Mouse (Mus musculus) olfactory bulb, adult 2 months (tissue): ENCODE measurements around the gene Paqr9.

Experiments
- CTCF ChIP-seq: fragments of 200-500 bp; IDR thresholded peaks from 2 replicates; pipeline ENCODE4 v1.5.1; 2012; ENCODE audit warnings: low read depth, mild to moderate bottlenecking, low read length, moderate library complexity; ENCODE audit not compliant: insufficient read depth
- POLR2A ChIP-seq: fragments of 200-500 bp; IDR thresholded peaks from 2 replicates; pipeline ENCODE4 v1.6.1; 2012; ENCODE audit warnings: mild to moderate bottlenecking, low read depth, low read length, moderate library complexity; ENCODE audit not compliant: insufficient read depth

DNA sequence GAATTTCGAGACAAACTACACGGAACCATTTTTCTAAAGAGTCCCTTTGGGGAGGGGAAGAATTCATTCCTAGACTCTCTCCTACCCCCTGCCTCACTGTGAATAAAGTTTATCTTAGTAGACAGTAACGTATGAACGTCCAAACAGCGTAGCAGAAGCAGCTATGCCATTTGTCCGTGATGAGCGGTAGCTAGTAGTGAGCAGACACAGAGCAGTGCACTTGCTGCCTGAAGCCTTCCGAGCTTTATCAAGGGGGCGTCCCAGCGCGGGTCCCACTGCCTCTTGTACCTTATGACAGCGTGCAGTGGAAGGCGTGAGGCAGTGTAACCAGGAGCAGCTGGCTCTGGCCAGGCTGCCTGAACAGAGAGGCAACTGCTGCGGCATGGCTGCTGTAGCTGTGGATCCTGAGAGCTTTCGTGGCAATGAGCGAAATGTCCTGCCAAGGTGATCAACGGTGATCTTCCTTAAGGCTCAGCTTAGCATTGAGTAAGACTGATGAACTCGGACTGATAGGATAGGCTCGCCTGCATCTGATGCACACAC is 38.8 kb downstream of the Paqr9 start:
- TF ChIP-seq POLR2A (no peak), CTCF (no peak)
